ENCODE assay signal across 10 mouse cellular contexts in genomic region chr1:180431833-180432232, GRCm38 (mm10). TPM values are rescaled to one million over a fixed set of nuclear protein-coding genes. Genes with fewer than 3 reads are reported as not detected.
DNase-seq lines count a peak whose midpoint lies in the region; ATAC-seq lines count a peak whose summit lies in the region.
"Had no signal": no experiment of that assay in that cellular context is flagged by ENCODE, and none has a peak within 500 bp of the region (broad histone marks: within the 10 kb centered on the region; RNA-seq: fewer than 3 reads in every experiment).

No protein-coding gene starts in this region.

- peaks cover 67% of the 10 kb centered on the region for H3K27me3 ChIP-seq in liver, embryonic 12.5 days (replicated peaks)
- H3K27me3 ChIP-seq in liver, embryonic 16.5 days (ENCODE audit: control insufficient read depth, insufficient read depth, low read depth, low read length): peaks cover 11% of the 10 kb centered on the region
- no peaks in the 10 kb centered on the region for H3K27me3 ChIP-seq in splenic B cell, adult 2 months (ENCODE audit: control insufficient read depth, insufficient read depth, low read length, poor library complexity, severe bottlenecking)
- 0 out of 2 replicates have a peak, but pooled peaks cover 6% of the 10 kb centered on the region for H3K27me3 ChIP-seq in intestine, embryonic 16.5 days (replicated peaks; ENCODE audit: control insufficient read depth, insufficient read depth, low read length)

- no peaks in the 10 kb centered on the region for H3K36me3 ChIP-seq in liver, embryonic 12.5 days
- H3K36me3 ChIP-seq in liver, embryonic 16.5 days (ENCODE audit: control insufficient read depth, insufficient read depth): no peaks in the 10 kb centered on the region
- no peaks in the 10 kb centered on the region for H3K36me3 ChIP-seq in splenic B cell, adult 2 months (ENCODE audit: control insufficient read depth, insufficient read depth, low read length, poor library complexity, severe bottlenecking)
- H3K36me3 ChIP-seq in intestine, embryonic 16.5 days (ENCODE audit: control insufficient read depth, insufficient read depth, low read length): no peaks in the 10 kb centered on the region
- H3K36me3 ChIP-seq: liver, embryonic 15.5 days had no signal

- H3K9me3 ChIP-seq in liver, embryonic 12.5 days (replicated peaks): no peaks in the 10 kb centered on the region
- H3K9me3 ChIP-seq in liver, embryonic 16.5 days (replicated peaks; ENCODE audit: control insufficient read depth, low read length): no peaks in the 10 kb centered on the region
- no peaks in the 10 kb centered on the region for H3K9me3 ChIP-seq in intestine, embryonic 16.5 days (ENCODE audit: control insufficient read depth, low read length)
- H3K9me3 ChIP-seq: liver, embryonic 15.5 days had no signal

- ATAC-seq in liver, embryonic 12.5 days: no peak; the same call in 1 of the 2 replicates
- peak; percentile 30; the same call in 1 of the 2 replicates for ATAC-seq in liver, embryonic 16.5 days (ENCODE audit: low read depth)
- ATAC-seq in intestine, embryonic 16.5 days: no peak

- H3K27ac ChIP-seq in liver, embryonic 12.5 days: no peak overlapping the region
- no peak overlapping the region for H3K27ac ChIP-seq in liver, embryonic 16.5 days (ENCODE audit: low read length)
- H3K27ac ChIP-seq in intestine, embryonic 16.5 days (ENCODE audit: low read length): no peak overlapping the region
- H3K27ac ChIP-seq: liver, embryonic 15.5 days had no signal

- H3K4me1 ChIP-seq in liver, embryonic 12.5 days: peaks cover 24% of the 10 kb centered on the region
- H3K4me1 ChIP-seq in liver, embryonic 16.5 days (ENCODE audit: control insufficient read depth, low read depth, low read length): peaks cover 5% of the 10 kb centered on the region; the same call in 1 of the 2 replicates
- peaks cover 19% of the 10 kb centered on the region for H3K4me1 ChIP-seq in intestine, embryonic 16.5 days (ENCODE audit: control insufficient read depth, insufficient read depth, low read length)

- H3K9ac ChIP-seq in liver, embryonic 12.5 days: no peak overlapping the region
- H3K9ac ChIP-seq in liver, embryonic 16.5 days (ENCODE audit: low read depth, low read length): no peak overlapping the region
- no peak overlapping the region for H3K9ac ChIP-seq in intestine, embryonic 16.5 days (ENCODE audit: low read depth, low read length)
- H3K9ac ChIP-seq: liver, embryonic 15.5 days had no signal

- H3K4me2 ChIP-seq in liver, embryonic 12.5 days: no peak overlapping the region
- H3K4me2 ChIP-seq in liver, embryonic 16.5 days (ENCODE audit: low read depth, low read length): no peak overlapping the region
- no peak overlapping the region for H3K4me2 ChIP-seq in intestine, embryonic 16.5 days (ENCODE audit: low read depth, low read length)
- H3K4me2 ChIP-seq: liver, embryonic 15.5 days had no signal

- DNase-seq in liver (peak; percentile 30), MEL-GATA-1-ER (ENCODE audit: extremely low read depth, low read depth) (peak; percentile 67)
- peak; percentile 83 for DNase-seq in splenic B cell, adult 2 months (ENCODE audit: low read depth, low spot score)
- no peak for DNase-seq in frontal cortex, postnatal 25 days (ENCODE audit: low spot score in 2 of 2)
- DNase-seq in adrenal gland, postnatal 25 days: no peak
- DNase-seq: kidney, adult 11 months had no signal

- H3K4me3 ChIP-seq in liver, embryonic 12.5 days: no peak overlapping the region
- no peak overlapping the region for H3K4me3 ChIP-seq in liver, embryonic 16.5 days (ENCODE audit: low read depth, low read length)
- no peak overlapping the region for H3K4me3 ChIP-seq in intestine, embryonic 16.5 days (ENCODE audit: low read length)
- H3K4me3 ChIP-seq: liver, embryonic 15.5 days had no signal

- WGBS in liver, embryonic 12.5 days (ENCODE audit: insufficient replicate concordance): 20% methylated on average over 12 of the region's 12 CpGs
- 15% methylated on average over 12 of the region's 12 CpGs for WGBS in liver, embryonic 16.5 days (ENCODE audit: insufficient replicate concordance)
- WGBS in intestine, embryonic 16.5 days: 70% methylated on average over 12 of the region's 12 CpGs

RNA-seq across cellular contexts. Expression of gene Stum, which starts 51.5 kb away (rescaled TPM):
- polyA plus RNA-seq in liver, embryonic 12.5 days (2016; fragmentation: Nextera tagmentation; extraction: Ambion mirVana): 0.07 and 0.28 TPM in 2 replicates
- not detected in 2 replicates for polyA plus RNA-seq in liver, embryonic 16.5 days (2015; fragmentation: Nextera tagmentation; extraction: Ambion mirVana)
- total RNA-seq in adrenal gland, postnatal 25 days (2021): 0.12 and 0.57 TPM in 2 replicates
- polyA plus RNA-seq in intestine, embryonic 16.5 days (2015; fragmentation: Nextera tagmentation; extraction: Ambion mirVana): 1.2 and 1.4 TPM in 2 replicates

Comparison
In these comparisons a context has a peak if more than half of its experiments do, and no peak if none do; other contexts are left out.
1. DNase-seq: peak in liver (single experiment), MEL-GATA-1-ER (single experiment) and splenic B cell, adult 2 months (single experiment); none in frontal cortex, postnatal 25 days (0 of 2) and adrenal gland, postnatal 25 days (single experiment).